Mouse (Mus musculus) cerebellum, adult 9-11 months (tissue): Measurements from ENCODE around the gene Syce1.

Source experiments
- DNase-seq: peaks from one replicate; pipeline ENCODE4 v3.0.0; 2022

The Syce1 gene

GRCm38 (mm10) chr7:140787406-140788052 lies at the start of gene Syce1:
TSS of gene Syce1 (minus strand) at chr7:140787852.
- no peak for DNase-seq

GRCm38 (mm10) chr7:140836243-140837115 lies 48.8 kb upstream of the Syce1 start:
- no peak for DNase-seq

- DNase-seq, result no peak
Observed at GRCm38 (mm10) chr7:140835758-140836087, 48.1 kb upstream of the Syce1 start.

- no peak for DNase-seq
Observed at GRCm38 (mm10) chr7:140834968-140835757, 47.5 kb upstream of the Syce1 start, which contains the start of gene Urah. TSS of gene Urah (plus strand) at chr7:140835018.

GRCm38 (mm10) chr7:140833341-140833740 lies 45.7 kb upstream of the Syce1 start:
- no peak for DNase-seq

GRCm38 (mm10) chr7:140831447-140831846 lies 43.8 kb upstream of the Syce1 start:
- DNase-seq, result no peak

- DNase-seq, result peak; percentile 83
Observed at GRCm38 (mm10) chr7:140828171-140828881, 40.7 kb upstream of the Syce1 start.

GRCm38 (mm10) chr7:140822731-140823130 lies 35.1 kb upstream of the Syce1 start:
- DNase-seq, result no peak

GRCm38 (mm10) chr7:140821653-140822329 lies 34.1 kb upstream of the Syce1 start, which contains the start of gene Zfp941:
TSS of gene Zfp941 (minus strand) at chr7:140822178.
- DNase-seq, result peak; percentile 89

- DNase-seq, result peak; percentile 52
Observed at GRCm38 (mm10) chr7:140821305-140821652, 33.6 kb upstream of the Syce1 start.

GRCm38 (mm10) chr7:140820173-140820572 lies 32.5 kb upstream of the Syce1 start:
- no peak for DNase-seq

- DNase-seq, result no peak
Observed at GRCm38 (mm10) chr7:140812850-140813249, 25.2 kb upstream of the Syce1 start.

- no peak for DNase-seq
Observed at GRCm38 (mm10) chr7:140811714-140812113, 24.1 kb upstream of the Syce1 start.

GRCm38 (mm10) chr7:140810496-140810895 lies 22.8 kb upstream of the Syce1 start:
- DNase-seq, result no peak

- DNase-seq, result peak; percentile 38
Observed at GRCm38 (mm10) chr7:140805704-140806103, 18.1 kb upstream of the Syce1 start.

- no peak for DNase-seq
Observed at GRCm38 (mm10) chr7:140802629-140803028, 15.0 kb upstream of the Syce1 start.

GRCm38 (mm10) chr7:140798212-140798611 lies 10.6 kb upstream of the Syce1 start:
- DNase-seq, result no peak

- DNase-seq, result no peak
Observed at GRCm38 (mm10) chr7:140797619-140798018, 10.0 kb upstream of the Syce1 start.

- no peak for DNase-seq
Observed at GRCm38 (mm10) chr7:140793541-140793940, 5.9 kb upstream of the Syce1 start.

GRCm38 (mm10) chr7:140788053-140788435 lies 392 bp upstream of the Syce1 start:
- no peak for DNase-seq

GRCm38 (mm10) chr7:140780548-140780947 lies 7.1 kb downstream of the Syce1 start:
- no peak for DNase-seq
